Mouse (Mus musculus): ENCODE results near the gene Olfr630. TPM values are rescaled to one million over a fixed set of nuclear protein-coding genes. Genes with fewer than 3 reads are reported as not detected.

Olfr630 gene
- polyA plus RNA-seq, 1 experiment from 2014 or later, result not detected

- H3K4me1 ChIP-seq, result no peaks in the 10 kb centered on the region
- no peaks in the 10 kb centered on the region for H3K36me3 ChIP-seq
- DNase-seq (ENCODE audit: low spot score), result no peak
- H3K27me3 ChIP-seq (ENCODE audit: low read depth, poor library complexity, severe bottlenecking), result no peaks in the 10 kb centered on the region
- no peak overlapping the region for H3K4me3 ChIP-seq
- WGBS, result 58% methylated on average over 2 of the region's 2 CpGs
- no peak overlapping the region for H3K27ac ChIP-seq (replicated peaks)
- H3K9me3 ChIP-seq (replicated peaks), result no peaks in the 10 kb centered on the region
Observed at GRCm38 (mm10) chr7:103712024-103712423, 45.1 kb downstream of the Olfr630 start.

Other genes with a start within 250 kb of the Olfr630 start
- not detected in 2 replicates for gene Olfr610, start 245.2 kb downstream of the Olfr630 start, polyA plus RNA-seq (2016; fragmentation: Nextera tagmentation; extraction: Ambion mirVana)
- not detected in 2 replicates for gene Olfr611, start 236.5 kb downstream of the Olfr630 start, polyA plus RNA-seq (2016; fragmentation: Nextera tagmentation; extraction: Ambion mirVana)
- not detected in 2 replicates for gene Olfr612, start 214.6 kb downstream of the Olfr630 start, polyA plus RNA-seq (2016; fragmentation: Nextera tagmentation; extraction: Ambion mirVana)
- not detected in 2 replicates for gene Olfr613, start 209.3 kb downstream of the Olfr630 start, polyA plus RNA-seq (2016; fragmentation: Nextera tagmentation; extraction: Ambion mirVana)
- not detected in 2 replicates for gene Olfr615, start 201.3 kb downstream of the Olfr630 start, polyA plus RNA-seq (2016; fragmentation: Nextera tagmentation; extraction: Ambion mirVana)
- gene Olfr616, start 188.2 kb downstream of the Olfr630 start, polyA plus RNA-seq (2016; fragmentation: Nextera tagmentation; extraction: Ambion mirVana), result not detected in 2 replicates
- gene Olfr617, start 184.3 kb downstream of the Olfr630 start, polyA plus RNA-seq (2016; fragmentation: Nextera tagmentation; extraction: Ambion mirVana), result not detected in 2 replicates
- gene Olfr618, start 167.2 kb downstream of the Olfr630 start, polyA plus RNA-seq (2016; fragmentation: Nextera tagmentation; extraction: Ambion mirVana), result not detected in 2 replicates
- gene Olfr619, start 156.8 kb downstream of the Olfr630 start, polyA plus RNA-seq (2016; fragmentation: Nextera tagmentation; extraction: Ambion mirVana), result not detected in 2 replicates
- not detected in 2 replicates for gene Olfr620, start 144.8 kb downstream of the Olfr630 start, polyA plus RNA-seq (2016; fragmentation: Nextera tagmentation; extraction: Ambion mirVana)
- not detected in 2 replicates for gene Olfr622, start 114.6 kb downstream of the Olfr630 start, polyA plus RNA-seq (2016; fragmentation: Nextera tagmentation; extraction: Ambion mirVana)
- not detected in 2 replicates for gene Olfr623, start 93.6 kb downstream of the Olfr630 start, polyA plus RNA-seq (2016; fragmentation: Nextera tagmentation; extraction: Ambion mirVana)
- gene Olfr624, start 86.1 kb downstream of the Olfr630 start, polyA plus RNA-seq (2016; fragmentation: Nextera tagmentation; extraction: Ambion mirVana), result 0.02 TPM in 2 replicates
- gene Olfr625-ps1, start 74.6 kb downstream of the Olfr630 start, polyA plus RNA-seq (2016; fragmentation: Nextera tagmentation; extraction: Ambion mirVana), result not detected in 2 replicates
- gene Olfr243, start 42.7 kb downstream of the Olfr630 start, polyA plus RNA-seq (2016; fragmentation: Nextera tagmentation; extraction: Ambion mirVana), result not detected in 2 replicates
- gene Olfr628, start 27.0 kb downstream of the Olfr630 start, polyA plus RNA-seq (2016; fragmentation: Nextera tagmentation; extraction: Ambion mirVana), result not detected in 2 replicates
- not detected in 2 replicates for gene Olfr629, start 12.4 kb downstream of the Olfr630 start, polyA plus RNA-seq (2016; fragmentation: Nextera tagmentation; extraction: Ambion mirVana)
- not detected in 2 replicates for gene Olfr69, start 14.3 kb upstream of the Olfr630 start, polyA plus RNA-seq (2016; fragmentation: Nextera tagmentation; extraction: Ambion mirVana)
- gene Olfr68, start 22.4 kb upstream of the Olfr630 start, polyA plus RNA-seq (2016; fragmentation: Nextera tagmentation; extraction: Ambion mirVana), result not detected in 2 replicates
- not detected in 2 replicates for gene Olfr67, start 34.5 kb upstream of the Olfr630 start, polyA plus RNA-seq (2016; fragmentation: Nextera tagmentation; extraction: Ambion mirVana)
- gene Hbb-bt, start 56.7 kb upstream of the Olfr630 start, polyA plus RNA-seq (2016; fragmentation: Nextera tagmentation; extraction: Ambion mirVana), result 191 and 345 TPM in 2 replicates
- 74.3 and 117 TPM in 2 replicates for gene Hbb-bs, start 70.8 kb upstream of the Olfr630 start, polyA plus RNA-seq (2016; fragmentation: Nextera tagmentation; extraction: Ambion mirVana)
- 0.23 TPM in 1 of 2 replicates, not detected in the other for gene Hbb-bh2, start 83.2 kb upstream of the Olfr630 start, polyA plus RNA-seq (2016; fragmentation: Nextera tagmentation; extraction: Ambion mirVana)
- gene Hbb-bh1, start 85.8 kb upstream of the Olfr630 start, polyA plus RNA-seq (2016; fragmentation: Nextera tagmentation; extraction: Ambion mirVana), result 3,029 and 4,275 TPM in 2 replicates
- 7,838 and 8,555 TPM in 2 replicates for gene Hbb-y, start 95.9 kb upstream of the Olfr630 start, polyA plus RNA-seq (2016; fragmentation: Nextera tagmentation; extraction: Ambion mirVana)
- gene Olfr66, start 128.9 kb upstream of the Olfr630 start, polyA plus RNA-seq (2016; fragmentation: Nextera tagmentation; extraction: Ambion mirVana), result not detected in 2 replicates
- not detected in 2 replicates for gene Olfr64, start 137.2 kb upstream of the Olfr630 start, polyA plus RNA-seq (2016; fragmentation: Nextera tagmentation; extraction: Ambion mirVana)
- not detected in 2 replicates for gene Olfr65, start 146.2 kb upstream of the Olfr630 start, polyA plus RNA-seq (2016; fragmentation: Nextera tagmentation; extraction: Ambion mirVana)
- gene Olfr631, start 171.5 kb upstream of the Olfr630 start, polyA plus RNA-seq (2016; fragmentation: Nextera tagmentation; extraction: Ambion mirVana), result not detected in 2 replicates
- not detected in 2 replicates for gene Olfr632, start 177.0 kb upstream of the Olfr630 start, polyA plus RNA-seq (2016; fragmentation: Nextera tagmentation; extraction: Ambion mirVana)
- gene Olfr633, start 187.1 kb upstream of the Olfr630 start, polyA plus RNA-seq (2016; fragmentation: Nextera tagmentation; extraction: Ambion mirVana), result not detected in 2 replicates
- gene Olfr635, start 213.8 kb upstream of the Olfr630 start, polyA plus RNA-seq (2016; fragmentation: Nextera tagmentation; extraction: Ambion mirVana), result 0.01 and 0.04 TPM in 2 replicates
- not detected in 2 replicates for gene Olfr638, start 241.4 kb upstream of the Olfr630 start, polyA plus RNA-seq (2016; fragmentation: Nextera tagmentation; extraction: Ambion mirVana)